Mouse (Mus musculus) left cerebral cortex, adult 18-20 months (tissue): ENCODE data around the gene Pde11a. TPM values are rescaled to one million over a fixed set of nuclear protein-coding genes. Genes with fewer than 3 reads are reported as not detected.

Experiments
- DNase-seq, 2 experiments: peaks; one replicate each; pipeline ENCODE4 v3.0.0; 2021 to 2022; ENCODE audit warnings: low spot score in 2 of 2, mixed read lengths in 1 of 2
- microRNA-seq, 2 experiments: library from miRNA; unstranded; fragments of <30 nt; microRNA quantifications; one replicate each; pipeline ENCODE4 v1.2.0; 2021
- total RNA-seq, 2 experiments: library from RNA; stranded (reverse); gene quantifications; 2 replicates each; pipeline ENCODE4 v1.2.3; 2021

Pde11a gene
- total RNA-seq, 2 experiments from 2014 or later = 3.8 to 4.6 TPM

DNA sequence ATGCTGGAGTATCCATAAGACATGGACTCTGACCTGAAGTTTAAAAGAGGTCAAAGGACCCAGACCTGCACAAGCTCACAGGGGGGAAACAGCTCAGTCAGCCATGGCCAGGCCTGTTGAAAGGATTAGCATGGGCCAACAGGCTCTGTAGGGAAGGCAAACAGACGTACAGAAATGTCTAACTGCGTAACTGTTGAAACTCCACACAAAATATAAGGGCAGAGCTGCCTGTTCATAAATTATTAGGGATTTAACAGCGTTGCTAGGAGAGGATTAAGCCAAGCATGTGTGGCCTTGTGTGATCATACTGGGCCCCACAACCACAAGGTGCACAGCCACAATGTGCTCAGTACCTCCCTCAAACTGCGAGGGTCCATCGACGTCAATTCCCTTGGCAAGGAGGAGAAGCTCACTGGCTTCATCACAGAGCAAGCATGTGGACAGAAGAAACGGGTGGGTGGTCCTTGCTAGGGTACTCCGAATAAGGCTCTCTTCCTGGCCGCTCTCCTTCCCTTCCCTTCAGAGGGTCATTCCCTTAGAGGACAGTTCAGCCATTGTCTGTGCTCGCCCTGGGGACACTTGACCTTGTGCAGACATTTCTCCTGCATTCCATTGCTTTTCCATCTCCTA, 375.2 kb downstream of the Pde11a start:
- no peak for DNase-seq

- DNase-seq = peak in 1 of 2 experiments; percentile 34
These were observed 377.9 kb downstream of the Pde11a start for GRCm38 (mm10) chr2:75960366-75961330.

DNA sequence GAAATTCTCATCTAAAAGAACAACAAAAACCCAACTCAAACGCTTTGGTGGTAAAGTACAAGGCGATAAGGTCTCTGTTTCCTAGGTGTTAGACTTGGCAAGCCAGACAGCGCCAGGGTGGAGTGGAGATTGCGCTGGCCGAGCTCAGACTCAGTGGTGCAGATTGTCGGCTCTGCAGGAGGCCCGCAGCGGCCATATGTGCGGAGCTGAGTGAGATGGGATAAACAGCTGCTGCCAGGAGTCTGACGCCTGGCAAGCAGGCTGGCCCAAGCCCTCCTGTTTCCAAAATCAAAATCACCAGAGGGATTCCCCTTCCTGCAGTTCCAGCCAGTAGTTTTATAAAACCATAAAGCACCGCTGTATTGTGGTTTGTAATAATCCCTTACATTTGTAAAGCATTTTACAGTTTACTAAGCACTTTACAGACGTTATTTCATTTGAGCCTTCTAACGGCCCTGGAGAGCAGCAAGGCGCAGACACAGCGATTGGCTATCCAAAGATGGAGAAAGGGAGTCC, 378.7 kb downstream of the Pde11a start:
- DNase-seq = no peak

DNA sequence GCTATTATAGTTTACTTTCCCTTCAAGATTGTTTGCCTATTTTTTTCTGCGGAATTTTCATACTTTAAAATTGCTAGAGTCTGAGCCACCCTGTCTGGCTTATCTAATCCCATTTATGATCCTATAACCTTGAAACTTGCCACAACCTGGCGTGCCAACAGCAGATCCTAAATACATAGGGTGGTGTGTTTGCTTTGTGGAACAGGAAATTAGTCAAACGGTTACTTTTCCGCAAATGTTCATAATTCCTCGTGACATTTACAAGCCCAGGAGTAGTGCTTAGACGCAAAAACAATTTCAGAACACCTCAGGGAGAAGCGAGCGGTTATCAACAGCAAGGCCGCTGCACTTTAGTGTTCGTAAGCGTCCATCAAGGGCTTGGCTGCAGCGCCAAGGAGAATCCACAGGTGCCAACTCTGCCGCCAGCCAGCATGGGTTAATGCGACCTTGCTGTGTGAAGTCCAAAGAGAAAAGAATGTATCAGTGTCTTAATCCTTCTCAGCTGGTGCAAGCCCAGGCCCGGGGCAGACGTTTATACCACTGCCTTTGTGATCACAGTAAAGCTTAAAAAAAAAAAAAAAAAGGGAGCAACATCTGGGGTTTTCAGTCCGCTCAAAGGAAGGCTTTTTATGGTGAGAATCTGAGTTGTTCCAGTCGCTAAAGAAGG, 379.3 kb downstream of the Pde11a start:
- no peak for DNase-seq

GRCm38 (mm10) chr2:75955709-75956108, 382.9 kb downstream of the Pde11a start:
- no peak for DNase-seq

GRCm38 (mm10) chr2:75953320-75953719, 385.3 kb downstream of the Pde11a start:
- no peak for DNase-seq

DNA sequence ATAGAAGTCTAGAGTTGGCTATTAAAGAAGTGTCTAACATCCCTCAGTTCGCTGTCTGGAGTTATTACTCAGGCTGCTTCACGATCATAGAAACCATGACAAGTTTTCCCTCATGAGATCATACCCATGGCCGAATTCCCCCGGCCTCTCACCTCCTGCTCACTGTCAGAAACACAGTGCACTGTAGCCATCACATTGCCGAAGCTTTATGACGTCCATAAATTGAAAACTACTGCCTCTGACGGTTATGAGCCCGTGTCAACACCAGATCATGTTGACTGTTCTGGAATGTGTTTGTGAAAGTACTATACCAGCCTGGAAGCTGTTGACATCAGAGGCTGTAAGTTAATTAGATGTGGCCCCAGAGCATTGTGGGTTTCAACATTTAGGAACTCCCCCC, 387.9 kb downstream of the Pde11a start:
- DNase-seq = no peak

Small RNA genes lying within 50 kb of the gene (microRNA-seq; reads per million reads assigned to microRNA genes)
- gene Gm44337 = 0 reads per million in 2 experiments

Other genes with a start within 250 kb of the Pde11a start
- not detected for gene Cyct, start 21.7 kb upstream of the Pde11a start, total RNA-seq
- 10 to 100 TPM; 37.8 to 40.0 TPM for gene Rbm45, start 31.2 kb upstream of the Pde11a start, total RNA-seq
- 10 to 100 TPM; 51.2 to 53.5 TPM for gene Osbpl6, start 67.7 kb upstream of the Pde11a start, total RNA-seq